Mouse (Mus musculus): ENCODE measurements around the gene Rbfox3. TPM values are rescaled to one million over a fixed set of nuclear protein-coding genes. Genes with fewer than 3 reads are reported as not detected.
A peak's percentile ranks its signal among the peaks of the same experiment; 100 is the strongest.

Gene Rbfox3
- polyA plus RNA-seq, 1 experiment, result 0.19 TPM

DNA sequence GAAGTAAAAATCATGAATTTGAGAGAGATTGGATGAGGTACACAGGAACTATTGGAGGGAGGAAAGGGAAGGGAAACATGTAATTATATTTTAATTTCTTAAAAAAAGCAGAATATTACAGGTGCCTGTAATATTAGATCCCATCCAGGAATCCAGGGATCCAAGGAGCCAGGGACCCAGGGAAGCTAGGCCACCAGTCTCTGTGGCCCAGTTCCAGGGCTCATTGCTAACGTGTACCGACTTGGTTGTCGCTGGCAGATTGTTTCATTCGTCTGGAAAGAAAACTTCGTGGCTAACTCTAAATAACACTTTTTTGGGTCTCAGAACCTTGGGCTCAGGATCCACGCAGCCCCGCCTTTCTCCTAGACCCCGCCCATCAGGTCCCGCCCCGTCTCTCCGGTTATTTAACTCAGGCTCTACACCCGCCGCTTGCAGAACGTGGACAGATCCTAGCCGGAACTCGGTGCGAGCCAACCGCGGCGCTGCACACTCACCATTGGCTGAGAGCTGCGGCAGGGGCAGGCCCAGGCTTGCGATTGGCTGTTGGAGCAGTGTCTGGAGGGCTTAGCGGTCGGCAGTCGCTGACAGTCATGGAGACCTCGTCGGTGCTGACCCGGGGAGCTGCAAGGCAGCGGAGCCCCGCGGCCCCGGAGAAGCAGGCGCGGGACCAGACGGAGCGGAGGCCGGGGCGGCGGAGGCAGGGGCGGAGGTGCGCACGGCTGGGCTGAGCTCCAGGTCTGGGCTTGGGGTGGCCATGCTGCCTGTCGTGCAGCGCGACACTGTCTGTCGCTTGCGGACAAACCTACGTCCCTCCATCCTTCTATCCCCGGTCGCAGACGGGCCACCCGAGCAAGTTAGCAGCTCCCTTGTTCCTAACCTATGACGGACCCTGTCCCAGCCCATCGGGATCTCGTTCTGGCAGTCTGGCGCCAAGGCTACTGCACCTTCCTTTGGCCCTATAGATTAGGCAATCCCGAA, 434.7 kb downstream of the Rbfox3 start, which contains the start of gene Engase:
Gene Engase (plus strand): TSS at position 434 of the 978 bp plus-strand sequence.
- Histone ChIP-seq H3K27ac (ENCODE audit: insufficient read depth, low read depth, low read length) (peak within 1 kb of the TSS; percentile 80), H3K27me3 (ENCODE audit: control insufficient read depth, insufficient read depth, low read length) (no peaks in the 10 kb centered on the region)
- under 1% methylated on average over 57 of the region's 57 CpGs for WGBS

GRCm38 (mm10) chr11:118475496-118476083, 435.8 kb downstream of the Rbfox3 start:
- peaks cover 32% of the 10 kb centered on the region for H3K4me1 ChIP-seq (ENCODE audit: control insufficient read depth, insufficient read depth, insufficient read length, low read length)
- WGBS, result 33% methylated on average over 7 of the region's 7 CpGs
- no peak overlapping the region for H3K4me3 ChIP-seq (ENCODE audit: low read depth, low read length)
- peaks cover 8% of the 10 kb centered on the region for H3K36me3 ChIP-seq (ENCODE audit: control insufficient read depth, insufficient read depth, low read length)
- TF ChIP-seq CTCF (IDR thresholded peaks at IDR 0.05; ENCODE audit: extremely low read depth, insufficient read length, insufficient replicate concordance, low read depth, low read length), result no peak
- no peak for TF ChIP-seq POLR2A (IDR thresholded peaks at IDR 0.05; ENCODE audit: low read depth, low read length)
- H3K27ac ChIP-seq (ENCODE audit: insufficient read depth, low read depth, low read length), result peak overlapping the region; percentile 80
- no peaks in the 10 kb centered on the region for H3K27me3 ChIP-seq (ENCODE audit: control insufficient read depth, insufficient read depth, low read length)

More for the DNA sequence above, 434.7 kb downstream of the Rbfox3 start, which contains the start of gene Engase:
- peaks cover 26% of the 10 kb centered on the region for H3K4me1 ChIP-seq (ENCODE audit: control insufficient read depth, insufficient read depth, insufficient read length, low read length)
- peaks cover 11% of the 10 kb centered on the region for H3K36me3 ChIP-seq (ENCODE audit: control insufficient read depth, insufficient read depth, low read length)
- peak within 1 kb of the TSS; percentile 90 for H3K4me3 ChIP-seq (ENCODE audit: low read depth, low read length)
- TF ChIP-seq POLR2A (IDR thresholded peaks at IDR 0.05; ENCODE audit: low read depth, low read length) (peak; percentile 96), CTCF (IDR thresholded peaks at IDR 0.05; ENCODE audit: extremely low read depth, insufficient read length, insufficient replicate concordance, low read depth, low read length) (no peak)

- TF ChIP-seq CTCF (IDR thresholded peaks at IDR 0.05; ENCODE audit: extremely low read depth, insufficient read length, insufficient replicate concordance, low read depth, low read length), result no peak
- TF ChIP-seq POLR2A (IDR thresholded peaks at IDR 0.05; ENCODE audit: low read depth, low read length), result no peak
- Histone ChIP-seq H3K4me3 (ENCODE audit: low read depth, low read length) (no peak overlapping the region), H3K4me1 (ENCODE audit: control insufficient read depth, insufficient read depth, insufficient read length, low read length) (peaks cover 39% of the 10 kb centered on the region), H3K27me3 (ENCODE audit: control insufficient read depth, insufficient read depth, low read length) (no peaks in the 10 kb centered on the region), H3K27ac (ENCODE audit: insufficient read depth, low read depth, low read length) (no peak overlapping the region), H3K36me3 (ENCODE audit: control insufficient read depth, insufficient read depth, low read length) (peaks cover 4% of the 10 kb centered on the region; the same call in 1 of the 2 replicates)
- WGBS, result 61% methylated on average over 6 of the region's 6 CpGs
Observed at GRCm38 (mm10) chr11:118473842-118474500, 437.4 kb downstream of the Rbfox3 start.

DNA sequence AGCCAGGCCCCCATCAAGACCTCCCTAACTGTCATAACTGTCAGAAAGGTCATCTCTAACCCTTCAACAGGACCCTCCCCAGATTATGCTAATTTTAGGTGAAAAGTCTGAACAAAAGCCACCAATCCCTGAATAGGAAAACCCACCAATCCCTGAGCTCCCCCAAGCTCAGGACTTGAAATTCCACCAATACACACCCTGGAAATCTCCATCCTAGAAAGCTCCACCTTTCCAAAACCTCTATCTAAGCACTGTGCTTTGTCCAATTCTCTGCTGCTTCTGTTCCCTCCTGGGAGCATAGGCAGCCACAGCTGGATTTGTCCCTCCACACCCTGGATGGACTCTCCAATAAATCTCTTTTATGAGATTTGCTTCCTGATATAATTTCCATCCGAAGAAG, 438.2 kb downstream of the Rbfox3 start:
- H3K4me1 ChIP-seq (ENCODE audit: control insufficient read depth, insufficient read depth, insufficient read length, low read length), result peaks cover 42% of the 10 kb centered on the region
- H3K4me3 ChIP-seq (ENCODE audit: low read depth, low read length), result no peak overlapping the region
- WGBS, result 9% methylated on average over 1 of the region's 1 CpGs
- H3K27me3 ChIP-seq (ENCODE audit: control insufficient read depth, insufficient read depth, low read length), result no peaks in the 10 kb centered on the region
- no peaks in the 10 kb centered on the region for H3K36me3 ChIP-seq (ENCODE audit: control insufficient read depth, insufficient read depth, low read length)
- H3K27ac ChIP-seq (ENCODE audit: insufficient read depth, low read depth, low read length), result no peak overlapping the region
- TF ChIP-seq POLR2A (IDR thresholded peaks at IDR 0.05; ENCODE audit: low read depth, low read length) (no peak), CTCF (IDR thresholded peaks at IDR 0.05; ENCODE audit: extremely low read depth, insufficient read length, insufficient replicate concordance, low read depth, low read length) (no peak)

DNA sequence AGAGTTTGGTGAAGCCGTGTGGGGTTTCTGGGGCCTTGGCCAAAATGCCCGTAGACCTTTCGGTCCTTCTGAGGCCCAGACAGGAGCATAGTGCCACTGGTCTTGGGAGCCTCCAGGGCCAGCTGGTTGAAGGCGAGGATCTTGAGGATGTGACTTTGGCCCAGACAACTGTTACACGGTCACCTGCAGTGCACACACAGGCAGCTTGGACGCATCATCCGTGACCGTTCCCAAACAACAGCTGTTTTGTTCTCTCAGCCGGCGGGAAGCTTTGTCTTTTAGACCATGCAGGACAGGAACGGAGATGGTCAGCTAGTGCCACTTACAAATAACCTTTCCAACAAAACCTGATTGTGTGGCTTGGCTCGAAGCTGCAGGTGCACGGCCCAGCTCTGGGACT, 439.7 kb downstream of the Rbfox3 start:
- no peak overlapping the region for H3K4me3 ChIP-seq (ENCODE audit: low read depth, low read length)
- H3K4me1 ChIP-seq (ENCODE audit: control insufficient read depth, insufficient read depth, insufficient read length, low read length), result peaks cover 37% of the 10 kb centered on the region
- no peaks in the 10 kb centered on the region for H3K36me3 ChIP-seq (ENCODE audit: control insufficient read depth, insufficient read depth, low read length)
- H3K27ac ChIP-seq (ENCODE audit: insufficient read depth, low read depth, low read length), result peak overlapping the region; percentile 27; the same call in 1 of the 2 replicates
- TF ChIP-seq CTCF (IDR thresholded peaks at IDR 0.05; ENCODE audit: extremely low read depth, insufficient read length, insufficient replicate concordance, low read depth, low read length) (no peak), POLR2A (IDR thresholded peaks at IDR 0.05; ENCODE audit: low read depth, low read length) (no peak)
- 38% methylated on average over 13 of the region's 13 CpGs for WGBS
- no peaks in the 10 kb centered on the region for H3K27me3 ChIP-seq (ENCODE audit: control insufficient read depth, insufficient read depth, low read length)

- Histone ChIP-seq H3K36me3 (ENCODE audit: control insufficient read depth, insufficient read depth, low read length) (no peaks in the 10 kb centered on the region), H3K27ac (ENCODE audit: insufficient read depth, low read depth, low read length) (peak overlapping the region; percentile 99), H3K4me1 (ENCODE audit: control insufficient read depth, insufficient read depth, insufficient read length, low read length) (peaks cover 31% of the 10 kb centered on the region), H3K27me3 (ENCODE audit: control insufficient read depth, insufficient read depth, low read length) (no peaks in the 10 kb centered on the region), H3K4me3 (ENCODE audit: low read depth, low read length) (peak overlapping the region; percentile 16)
- no peak for TF ChIP-seq CTCF (IDR thresholded peaks at IDR 0.05; ENCODE audit: extremely low read depth, insufficient read length, insufficient replicate concordance, low read depth, low read length)
- no peak for TF ChIP-seq POLR2A (IDR thresholded peaks at IDR 0.05; ENCODE audit: low read depth, low read length)
- 5% methylated on average over 12 of the region's 12 CpGs for WGBS
Observed at GRCm38 (mm10) chr11:118470234-118470966, 441.0 kb downstream of the Rbfox3 start.

Measured in small intestine, adult 2 months (tissue).